Mouse (Mus musculus): ENCODE results near the gene Tsfm.

Tsfm gene

DNA sequence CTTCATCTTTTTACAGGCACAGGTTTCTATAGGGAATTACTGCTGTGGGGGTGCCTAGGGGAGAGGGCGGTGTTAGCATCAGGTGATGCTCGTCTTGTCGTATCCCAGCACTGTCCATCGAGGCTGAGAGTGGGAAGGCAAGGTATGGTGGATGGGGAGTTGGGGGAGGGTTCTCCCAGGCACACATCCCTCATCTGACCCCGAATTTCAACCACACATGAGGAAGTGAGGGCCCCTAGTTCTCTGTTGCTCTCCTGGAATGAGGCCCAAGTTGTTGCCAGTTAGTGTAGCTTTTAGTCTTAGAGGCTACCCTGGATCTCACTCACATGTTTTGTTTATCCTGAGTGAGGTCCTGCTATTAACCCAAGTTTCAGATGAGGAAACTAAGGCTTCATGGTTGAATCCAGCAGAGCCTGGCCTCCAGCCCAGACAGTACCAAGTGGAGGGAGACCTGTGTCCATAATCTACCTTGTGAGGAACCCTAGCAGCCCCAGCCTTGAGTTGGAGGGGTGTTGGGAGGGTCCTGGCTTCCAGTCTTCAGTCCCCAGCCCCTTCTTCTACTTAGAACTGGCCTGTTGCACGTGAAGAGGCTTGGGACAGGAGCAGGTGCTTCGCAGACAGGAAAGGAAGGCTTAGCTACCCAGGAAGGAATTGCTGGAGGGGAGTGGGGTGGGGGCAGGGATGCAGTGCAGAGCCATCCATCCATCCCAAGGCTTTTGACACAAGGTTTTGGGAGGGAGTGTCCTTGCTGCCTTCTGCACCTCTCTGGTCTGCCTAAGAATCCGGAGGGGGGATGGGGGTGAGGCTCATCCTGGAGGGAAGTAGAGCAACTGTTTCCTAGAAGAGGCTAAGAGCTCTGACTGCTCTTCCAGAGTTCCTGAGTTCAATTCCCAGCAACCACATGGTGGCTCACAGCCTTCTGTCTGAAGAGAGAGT is 43.2 kb downstream of the Tsfm start:
- no peak for DNase-seq (ENCODE audit: low read depth)

DNA sequence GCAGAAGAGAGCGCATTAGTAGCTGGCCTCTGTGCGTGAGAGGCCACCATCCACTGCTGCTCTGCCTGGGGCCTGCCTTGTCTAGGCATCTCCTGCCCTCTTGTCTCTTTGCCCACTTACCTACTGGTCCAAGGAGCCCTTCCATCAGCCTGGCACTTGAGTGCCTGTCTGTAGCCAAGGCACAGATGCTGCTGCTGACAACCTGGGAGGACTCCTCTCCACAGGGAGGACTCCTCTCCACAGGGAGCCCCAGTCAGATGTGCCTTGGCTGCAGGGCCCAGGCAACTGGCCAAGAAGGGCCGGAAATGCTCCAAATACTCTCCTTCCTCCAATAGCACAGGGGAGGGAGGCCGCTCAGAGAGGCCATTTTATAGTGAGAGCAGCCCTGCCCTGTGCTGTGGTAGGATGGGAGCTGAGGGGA is 44.1 kb downstream of the Tsfm start:
- DNase-seq (ENCODE audit: low read depth): no peak

DNA sequence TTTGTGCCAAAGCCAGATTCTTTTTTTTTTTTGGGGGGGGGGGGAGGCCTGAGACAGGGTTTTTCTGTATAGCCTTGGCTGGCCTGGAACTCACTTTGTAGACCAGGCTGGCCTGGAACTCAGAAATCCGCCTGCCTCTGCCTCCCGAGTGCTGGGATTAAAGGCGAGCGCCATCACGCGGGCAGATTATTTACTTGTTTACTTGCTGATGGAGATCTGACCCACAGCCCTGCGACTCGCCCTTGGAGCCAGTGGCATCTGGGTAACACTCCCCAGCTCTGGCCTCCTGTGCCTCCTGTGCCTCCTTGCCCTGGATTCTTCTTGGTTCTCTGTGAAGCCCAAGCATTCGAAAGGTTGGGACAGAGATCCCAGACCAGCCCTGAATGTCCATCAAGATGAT is 45.1 kb downstream of the Tsfm start:
- no peak for DNase-seq (ENCODE audit: low read depth)

DNA sequence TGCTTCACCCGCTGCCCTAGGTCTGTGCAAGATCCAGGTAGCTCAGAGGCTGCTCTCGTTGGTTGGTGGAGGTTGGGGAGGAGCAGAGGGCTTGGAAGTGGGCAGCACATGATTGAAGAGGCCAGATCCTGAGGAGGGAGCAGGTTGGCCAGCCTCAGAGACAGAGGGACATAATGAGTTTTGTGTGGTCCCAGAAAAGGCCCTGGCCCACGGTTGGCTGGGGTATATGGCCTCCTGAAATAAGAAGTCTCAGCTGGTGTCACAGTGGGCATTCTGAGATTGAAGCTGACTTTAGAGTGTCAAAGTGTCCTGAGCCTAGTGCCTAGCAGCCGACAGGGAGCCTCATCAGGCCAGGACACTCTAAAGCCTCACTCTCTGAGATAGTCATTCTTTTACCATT is 45.5 kb downstream of the Tsfm start:
- no peak for DNase-seq (ENCODE audit: low read depth)

DNA sequence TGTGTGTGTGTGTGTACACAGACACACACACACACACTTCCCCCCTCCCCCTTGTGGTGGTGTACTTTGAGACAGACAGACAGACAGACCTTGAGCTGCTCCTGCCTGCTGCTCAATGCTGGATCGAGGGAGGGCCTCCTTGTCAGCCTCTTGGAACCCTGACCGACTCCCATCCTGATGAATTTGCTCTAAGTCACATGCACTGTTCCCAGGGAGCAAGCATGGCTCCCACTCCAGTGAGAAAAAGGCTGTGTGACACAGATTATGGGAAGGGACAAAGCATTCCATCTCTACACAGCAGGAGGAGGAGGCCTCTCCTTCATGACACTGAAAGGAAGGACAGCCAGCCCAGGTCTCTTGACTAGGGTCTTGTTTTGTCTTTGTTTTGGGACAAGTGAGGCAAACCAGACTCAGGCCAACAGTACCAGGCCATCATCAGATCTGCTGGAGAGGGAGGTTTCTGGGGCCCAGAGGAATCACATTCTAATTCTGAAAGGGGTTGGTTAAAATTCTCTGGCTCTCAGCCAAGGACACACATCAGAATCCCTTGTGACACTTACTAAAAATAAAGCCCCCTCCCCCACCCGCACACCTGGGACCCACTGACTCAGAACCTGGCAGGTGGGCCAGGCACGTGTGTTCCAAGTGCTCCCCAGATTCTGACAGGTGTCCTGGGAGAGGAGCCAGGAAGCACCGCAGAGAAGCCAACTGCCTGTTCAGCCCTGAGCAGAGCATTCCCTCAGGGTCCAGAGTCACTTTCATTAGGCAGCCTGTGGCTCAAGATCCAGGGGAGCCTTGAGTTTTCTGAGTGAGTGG is 46.2 kb downstream of the Tsfm start:
- no peak for DNase-seq (ENCODE audit: low read depth)

DNA sequence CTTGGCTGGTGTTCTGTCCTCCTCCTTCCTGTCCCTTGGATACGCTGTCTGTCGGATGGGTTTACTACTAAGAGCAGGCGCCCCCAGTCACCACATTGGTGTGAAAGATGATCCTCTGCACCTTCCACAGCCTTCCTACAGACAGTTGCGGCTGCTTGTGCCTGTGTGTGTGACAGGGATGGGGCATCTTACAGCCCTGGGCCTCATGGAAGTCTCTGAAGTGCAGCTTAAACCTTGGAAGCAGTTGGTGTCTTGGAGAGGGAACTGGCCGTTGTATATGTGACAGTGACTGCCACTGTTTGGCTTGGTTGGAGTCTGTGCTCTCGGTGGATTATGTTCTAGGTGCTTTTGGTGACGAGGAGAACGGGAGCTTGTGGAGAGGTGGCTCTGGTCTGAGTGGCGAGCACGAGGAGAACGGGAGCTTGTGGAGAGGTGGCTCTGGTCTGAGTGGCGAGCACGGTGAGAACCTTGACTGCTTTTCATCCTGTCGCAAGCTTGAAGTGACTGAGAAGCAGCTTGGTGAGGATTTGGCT is 47.4 kb downstream of the Tsfm start:
- DNase-seq (ENCODE audit: low read depth): no peak

DNA sequence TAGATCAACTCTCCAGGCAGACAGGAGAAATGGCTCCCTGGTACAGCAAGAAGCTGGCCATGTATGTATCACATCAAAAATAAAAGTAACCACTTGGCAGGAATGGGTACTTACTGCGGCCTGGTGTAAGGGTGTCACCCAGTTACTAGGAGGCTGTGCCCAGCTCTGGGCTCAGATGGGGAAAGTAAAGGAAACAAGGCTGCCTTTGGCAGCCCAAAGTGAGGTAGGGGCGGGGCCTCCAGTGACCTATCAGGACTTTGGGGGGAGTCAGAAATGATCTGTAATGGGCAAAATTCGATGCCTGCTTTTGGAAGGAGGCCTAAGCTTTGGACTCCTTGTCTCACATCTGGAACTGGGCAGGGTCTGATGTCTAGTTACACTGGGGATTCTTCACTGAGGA is 48.9 kb downstream of the Tsfm start:
- no peak for DNase-seq (ENCODE audit: low read depth)

DNA sequence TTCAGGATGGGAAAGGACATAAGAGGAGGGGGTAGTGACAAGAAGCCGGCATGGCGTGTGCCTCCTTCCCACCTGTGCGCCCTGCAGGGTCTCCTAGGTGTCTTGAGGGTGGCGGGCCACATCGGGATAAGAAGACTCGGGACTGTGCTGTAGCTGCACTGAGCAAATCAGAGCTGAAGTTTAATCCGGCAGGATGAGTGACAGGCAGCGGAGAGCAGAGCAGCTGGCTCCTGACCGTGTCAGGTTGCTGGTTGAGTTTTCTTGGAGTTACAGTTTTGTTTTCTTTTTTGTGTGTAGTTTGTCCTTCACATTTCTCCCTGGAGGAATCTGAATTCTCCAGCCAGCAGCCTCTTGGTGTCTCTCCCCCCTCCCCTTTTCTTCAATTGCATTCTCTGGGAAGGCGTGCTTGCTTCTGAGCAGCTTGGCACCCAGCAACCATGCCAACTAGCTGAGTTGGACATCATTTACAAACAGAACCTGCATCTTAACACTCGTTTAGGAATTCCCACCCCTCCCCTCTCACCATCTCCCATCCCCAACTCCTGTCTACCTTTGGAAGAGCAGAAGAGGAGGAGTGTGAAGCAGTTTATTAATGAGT is 49.6 kb downstream of the Tsfm start:
- no peak for DNase-seq (ENCODE audit: low read depth)

DNA sequence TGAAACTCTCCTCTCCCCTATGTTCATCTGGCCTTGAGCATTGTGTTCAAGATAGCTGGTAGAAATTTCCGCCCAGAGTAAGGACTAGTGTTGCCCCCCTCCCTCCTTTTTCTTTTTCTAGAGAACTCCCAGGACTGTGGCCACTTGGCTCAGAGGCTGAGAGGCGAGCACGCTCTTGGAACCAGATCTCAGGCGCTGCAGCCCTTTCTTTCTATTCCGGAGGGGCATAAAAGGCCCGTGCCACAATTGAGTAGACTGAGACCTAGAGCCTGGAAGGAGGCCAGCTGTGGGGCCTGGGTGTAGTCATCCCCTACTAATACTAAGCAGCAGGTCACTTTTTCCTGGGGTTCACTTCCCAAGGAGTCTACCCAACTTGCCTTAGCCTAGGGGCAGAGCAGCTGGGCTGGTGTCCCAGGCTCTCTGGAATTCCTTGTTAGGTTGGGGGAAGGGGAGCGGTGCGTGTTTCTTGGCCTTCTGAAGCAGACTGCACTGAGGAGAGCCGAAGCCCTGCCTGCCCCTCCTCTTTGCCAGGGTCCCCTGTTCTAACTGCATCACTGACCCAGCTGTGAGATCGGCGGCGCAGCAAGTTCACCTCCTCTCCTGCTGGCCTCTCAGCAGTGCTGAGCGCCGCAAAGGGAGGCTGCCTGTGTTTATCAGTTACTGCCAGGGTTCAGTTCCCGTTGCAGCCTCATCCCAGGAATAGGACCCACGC is 50.3 kb downstream of the Tsfm start:
- no peak for DNase-seq (ENCODE audit: low read depth)

DNA sequence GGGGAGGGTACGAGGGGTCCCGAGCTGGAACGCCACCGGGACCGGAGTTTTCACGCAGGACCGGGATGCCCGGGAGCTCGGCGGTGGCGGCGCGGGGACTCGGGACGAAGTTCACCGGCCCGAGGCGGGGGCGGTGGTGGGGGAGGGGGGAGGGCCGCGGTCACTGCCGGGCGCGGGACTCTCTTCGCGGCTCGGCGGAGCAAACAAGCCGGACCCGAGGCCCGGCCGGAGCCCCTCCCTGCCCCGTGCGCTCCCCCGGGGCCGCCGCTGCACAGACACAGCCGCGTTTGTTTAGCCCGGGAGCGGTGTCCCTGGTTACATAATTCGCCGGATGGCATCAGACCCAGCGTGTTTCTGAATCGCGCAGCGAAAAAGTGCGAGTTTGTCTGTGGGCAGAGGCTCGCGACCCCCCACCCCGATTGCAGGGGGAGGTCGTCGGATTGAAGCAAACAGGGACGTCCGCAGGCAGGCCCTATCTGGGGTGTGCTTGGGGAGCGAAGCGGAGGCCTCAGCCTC is 50.9 kb downstream of the Tsfm start:
- no peak for DNase-seq (ENCODE audit: low read depth)

DNA sequence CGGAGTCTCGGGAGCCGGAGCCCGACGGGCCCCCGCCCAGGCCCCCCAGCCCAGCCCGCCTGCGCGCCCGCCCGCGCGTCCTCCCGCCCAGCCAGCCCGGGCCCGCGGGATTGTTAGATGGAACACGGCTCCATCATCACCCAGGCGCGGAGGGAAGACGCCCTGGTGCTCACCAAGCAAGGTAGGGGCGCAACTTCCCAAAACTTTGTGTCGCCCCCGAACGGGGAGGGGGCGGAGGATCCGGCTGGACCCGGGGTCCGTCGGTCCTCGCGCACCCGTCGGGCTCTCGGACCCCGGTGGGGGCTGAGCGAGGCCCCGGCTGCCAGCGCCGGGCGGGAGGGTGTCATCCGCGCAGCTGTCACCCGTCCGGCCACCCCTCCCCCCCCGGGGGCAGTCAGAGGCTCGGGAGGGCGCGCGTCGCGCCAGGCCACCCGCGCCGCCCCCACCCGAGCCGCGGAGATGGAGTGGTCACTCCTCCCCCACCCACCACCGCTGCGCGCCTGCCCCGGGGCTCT is 51.5 kb downstream of the Tsfm start:
- no peak for DNase-seq (ENCODE audit: low read depth)

DNA sequence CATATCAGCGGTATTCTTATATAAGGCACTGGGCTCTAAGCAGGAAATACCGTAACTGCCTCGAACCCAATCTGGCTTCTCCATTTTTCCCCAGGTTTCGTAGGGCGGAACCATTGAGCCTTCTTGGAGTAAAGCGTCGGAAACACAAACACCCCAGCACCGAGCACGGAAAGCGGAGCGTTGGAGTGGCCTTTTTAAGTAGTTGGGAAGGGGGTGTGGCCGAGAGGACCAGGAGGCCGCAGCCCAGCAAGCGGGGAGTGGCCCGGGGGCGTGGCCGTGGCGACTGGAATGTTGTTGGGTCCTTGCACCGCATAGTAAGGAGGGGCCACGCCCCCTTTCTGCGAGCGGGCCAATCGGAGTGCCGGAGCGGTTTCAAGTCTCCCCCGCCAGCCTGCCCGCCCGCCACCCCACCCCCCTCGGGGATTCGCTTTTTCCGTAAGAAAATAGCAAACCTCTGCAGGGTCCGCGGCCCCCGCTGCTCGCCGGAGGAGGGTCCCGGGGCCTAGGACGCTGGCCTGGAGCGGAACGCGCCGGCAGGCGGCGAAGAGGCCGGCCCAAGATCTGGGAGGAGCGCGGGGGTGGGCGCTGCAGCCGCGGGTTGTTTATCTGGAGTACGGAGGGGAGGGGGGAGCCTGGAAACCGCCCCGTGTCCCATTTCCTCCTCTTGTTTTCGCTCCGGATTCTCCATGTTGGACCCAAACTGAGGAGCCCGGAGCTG is 52.2 kb downstream of the Tsfm start, which contains the start of gene Ctdsp2:
Gene Ctdsp2 (plus strand): TSS at position 441 of the 718 bp plus-strand sequence.
- peak; percentile 95 for DNase-seq (ENCODE audit: low read depth)

DNA sequence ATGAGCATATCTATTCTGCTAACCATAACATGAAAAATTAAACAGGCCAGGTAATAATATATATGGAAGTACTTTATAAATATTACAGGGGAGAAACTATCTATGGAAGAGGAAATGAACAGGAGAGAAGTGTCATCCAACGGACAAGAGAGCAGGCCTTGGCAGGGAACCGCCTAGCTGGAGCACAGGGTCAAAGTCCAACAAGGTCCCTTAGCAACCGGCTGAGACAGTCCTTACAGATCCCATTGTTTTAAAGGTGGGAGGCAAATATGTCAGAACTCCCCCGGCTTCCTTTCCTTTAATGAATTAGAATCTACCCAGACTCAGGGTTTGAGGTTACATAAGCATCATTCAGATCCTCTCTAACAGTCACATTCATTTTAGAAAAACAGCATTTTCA is 53.6 kb downstream of the Tsfm start:
- no peak for DNase-seq (ENCODE audit: low read depth)

DNA sequence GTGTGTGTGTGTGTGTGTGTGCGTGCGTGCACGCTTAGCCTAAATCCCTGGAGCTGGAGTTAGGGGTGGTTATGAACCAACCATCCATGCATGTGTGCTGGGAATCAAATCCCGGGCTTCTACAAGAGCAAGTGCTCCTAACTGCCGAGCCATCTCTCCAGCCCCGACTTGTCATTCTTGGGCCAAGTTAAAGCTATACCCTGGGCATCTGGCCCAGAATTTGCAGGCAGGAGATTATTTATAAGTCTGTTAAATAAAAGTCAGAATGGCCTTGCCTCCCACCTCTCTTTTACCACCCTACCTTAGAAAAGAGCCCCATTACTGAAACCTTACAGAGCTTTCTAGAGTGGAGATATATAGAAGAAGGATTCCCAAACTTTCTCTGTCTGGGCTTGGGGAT is 54.9 kb downstream of the Tsfm start:
- DNase-seq (ENCODE audit: low read depth): no peak

DNA sequence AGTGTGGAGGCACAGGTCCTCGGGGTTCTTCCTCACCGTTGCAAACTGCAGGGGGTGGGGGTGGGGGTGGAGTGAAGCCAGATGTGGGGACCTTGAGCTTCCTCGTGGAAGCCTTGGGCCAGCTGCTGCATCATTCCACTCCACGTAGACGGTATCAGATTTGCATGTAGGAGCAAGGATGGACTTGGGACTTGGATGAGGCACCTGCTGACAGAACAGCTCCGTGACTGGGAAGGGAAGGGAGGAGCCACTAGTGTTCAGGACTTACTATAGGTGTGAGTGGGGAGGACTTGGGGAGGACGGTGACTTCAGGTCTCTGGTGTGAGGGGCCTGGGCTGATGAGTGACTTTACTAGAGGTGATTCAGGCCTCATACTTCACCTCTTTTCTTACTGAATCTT is 57.7 kb downstream of the Tsfm start:
- DNase-seq (ENCODE audit: low read depth): no peak

DNA sequence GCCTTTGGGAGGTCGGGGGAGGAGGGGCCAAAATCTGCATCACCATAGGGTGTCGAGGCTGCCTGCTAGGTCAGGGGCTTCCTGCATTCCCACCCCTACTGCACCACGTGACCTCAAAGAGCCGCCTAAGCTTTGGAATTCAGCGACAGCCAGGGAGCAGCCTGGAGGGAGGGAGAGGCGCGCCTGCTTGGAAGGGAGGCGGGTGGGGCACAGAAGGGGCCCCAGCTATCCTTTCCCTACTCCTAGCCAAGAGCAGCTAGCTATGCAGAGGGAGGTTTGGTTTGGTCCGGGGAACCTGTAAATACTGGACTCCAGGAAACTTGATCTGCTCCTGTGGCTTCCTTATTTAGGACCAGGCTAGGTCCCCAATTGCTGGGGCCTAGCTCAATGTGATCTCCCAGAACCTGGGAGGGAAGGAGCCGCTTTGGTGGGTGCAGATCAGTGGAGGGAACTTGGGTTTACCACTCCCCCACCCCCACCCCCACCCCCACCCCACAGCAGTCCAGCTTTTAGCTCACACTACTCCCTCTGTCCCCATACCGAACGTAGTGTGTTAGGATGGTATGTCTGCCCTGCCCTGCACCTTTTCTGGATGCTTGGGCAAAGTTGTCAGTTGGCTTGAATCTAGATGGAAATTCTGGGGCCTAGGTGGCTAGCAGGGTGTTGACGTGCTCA is 58.5 kb downstream of the Tsfm start:
- no peak for DNase-seq (ENCODE audit: low read depth)

DNA sequence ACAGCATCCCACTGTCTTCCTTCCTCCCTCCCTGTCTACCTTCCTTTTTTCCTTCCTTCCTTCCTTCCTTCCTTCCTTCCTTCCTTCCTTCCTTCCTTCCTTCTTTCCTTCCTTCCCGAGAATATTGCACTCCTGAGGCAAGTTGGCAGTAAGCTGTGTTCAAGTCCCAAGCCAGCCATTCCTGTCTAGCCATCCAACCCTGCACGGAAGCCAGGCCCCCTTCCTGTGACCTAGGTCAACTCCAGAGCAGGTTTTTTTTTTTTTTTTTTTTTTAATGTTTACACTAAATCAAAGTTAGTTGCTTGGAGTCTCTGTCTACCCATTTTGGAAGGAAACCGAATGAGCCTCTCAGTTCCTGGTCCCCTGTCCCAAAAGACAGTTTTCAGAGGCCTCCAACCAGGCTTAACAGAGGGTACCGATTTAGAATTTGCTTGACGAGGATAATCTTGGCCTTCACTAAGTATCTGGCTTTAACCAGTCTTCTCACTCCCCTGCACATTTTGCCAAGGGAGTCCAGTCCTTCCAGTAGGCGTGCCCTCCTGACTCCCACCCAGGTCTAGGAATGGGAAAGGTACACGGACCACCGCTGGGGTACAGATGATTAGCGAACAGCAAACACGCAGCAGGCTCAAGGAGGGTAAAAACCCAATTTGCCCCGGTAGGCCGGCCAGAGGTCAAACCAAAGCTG is 59.1 kb downstream of the Tsfm start:
- no peak for DNase-seq (ENCODE audit: low read depth)

DNA sequence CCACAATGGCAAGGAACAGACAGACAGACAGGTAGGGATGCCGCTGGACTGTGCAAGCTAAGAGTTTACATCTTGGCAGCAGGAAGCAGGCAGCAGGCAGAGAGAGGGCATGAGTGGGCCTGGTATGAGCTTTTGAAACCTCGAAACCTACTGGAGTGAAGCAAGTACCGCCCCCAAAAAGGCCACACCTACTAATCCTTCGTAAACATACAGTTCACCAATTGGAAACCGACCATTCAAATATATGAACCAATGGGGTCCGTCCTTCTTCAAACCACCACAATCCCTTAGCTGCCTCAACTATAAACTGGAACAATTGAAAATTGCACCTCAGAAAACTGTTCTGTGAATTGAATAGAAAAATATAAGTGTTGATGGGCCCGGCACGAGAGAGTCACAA is 66.8 kb downstream of the Tsfm start:
- no peak for DNase-seq (ENCODE audit: low read depth)

DNA sequence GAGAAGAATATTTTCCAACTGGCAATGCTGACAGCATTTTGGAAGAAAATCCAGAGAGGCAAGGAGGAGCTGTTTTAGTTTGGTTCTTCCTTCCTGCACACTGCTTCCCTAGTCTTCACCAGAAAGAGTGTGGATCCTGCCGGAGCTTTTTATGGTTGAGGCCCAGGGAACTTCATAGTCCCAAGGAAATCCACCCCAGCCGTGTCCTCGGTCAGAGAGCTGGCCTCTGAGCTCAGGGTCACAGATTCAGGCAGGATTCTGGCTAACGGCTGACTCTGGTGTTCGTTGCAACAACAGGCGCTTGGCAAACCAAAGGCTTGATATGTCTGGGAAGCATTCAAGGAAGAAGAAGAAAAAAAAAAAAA is 67.7 kb downstream of the Tsfm start:
- no peak for DNase-seq (ENCODE audit: low read depth)

Measured in c-Kit-positive CD71-positive TER-119-negative erythroid progenitor cells, embryonic 14.5 days (primary cell).